Mouse (Mus musculus) heart, adult 2 months (tissue): Measurements from ENCODE around the gene 4933417A18Rik. TPM values are rescaled to one million over a fixed set of nuclear protein-coding genes. Genes with fewer than 3 reads are reported as not detected.
"Not testable (repeated sequence)": the region's sequence is repeated elsewhere in the genome, so short reads cannot be mapped to it uniquely, and the experiment has no call there.

Experiments used
- DNase-seq, 2 experiments: peaks; one replicate each; pipeline ENCODE4 v3.0.0; 2021
- H3K27ac ChIP-seq: fragments of 200-600 bp; 2 replicates; pipeline ENCODE4 v1.8.1; 2022
- H3K27me3 ChIP-seq: fragments of 200-500 bp; 2 replicates; pipeline ENCODE4 v1.6.1; 2012; ENCODE audit warnings: mild to moderate bottlenecking, low read length, inconsistent platforms, mixed read lengths; ENCODE audit not compliant: control insufficient read depth, insufficient read depth
- H3K36me3 ChIP-seq: fragments of 200-500 bp; 2 replicates; pipeline ENCODE4 v1.6.1; 2012; ENCODE audit warnings: low read length, inconsistent platforms; ENCODE audit not compliant: control insufficient read depth, insufficient read depth
- H3K4me1 ChIP-seq: fragments of 200-500 bp; 2 replicates; pipeline ENCODE4 v1.6.1; 2011; ENCODE audit warnings: low read length; ENCODE audit not compliant: control insufficient read depth, insufficient read depth
- H3K4me3 ChIP-seq: fragments of 200-600 bp; 2 replicates; pipeline ENCODE4 v1.8.1; 2022
- H3K79me2 ChIP-seq: fragments of 200-500 bp; replicated peaks from 2 replicates; pipeline ENCODE4 v1.6.1; 2012; ENCODE audit warnings: mild to moderate bottlenecking, inconsistent platforms, low read length, moderate library complexity, mixed read lengths; ENCODE audit not compliant: control insufficient read depth, insufficient read depth
- H3K9ac ChIP-seq: fragments of 200-500 bp; 2 replicates; pipeline ENCODE4 v1.6.1; 2012; ENCODE audit warnings: low read depth, mild to moderate bottlenecking, control low read depth, inconsistent platforms, low read length, mixed read lengths
- CTCF ChIP-seq: fragments of 200-600 bp; IDR thresholded peaks from 2 replicates; pipeline ENCODE4 v1.8.1; 2022; ENCODE audit warnings: antibody characterized with exemption, mild to moderate bottlenecking, moderate library complexity
- EP300 ChIP-seq: fragments of 200-500 bp; IDR thresholded peaks from 2 replicates; pipeline ENCODE4 v1.6.1; 2011; ENCODE audit warnings: low read depth, low read length, control low read depth; ENCODE audit not compliant: insufficient read depth
- POLR2A ChIP-seq: fragments of 200-500 bp; IDR thresholded peaks from 2 replicates; pipeline ENCODE4 v1.6.1; 2011; ENCODE audit warnings: mild to moderate bottlenecking, low read depth, low read length, control low read depth; ENCODE audit not compliant: insufficient read depth
- WGBS: fragments of 180-500 bp; shearing (Covaris S2); methylation state at CpG from one replicate; pipeline ENCODE4 v1.1.7; 2018; 5-methylcytosine and 5-hydroxymethylcytosine counted together
- intact Hi-C: fragments of 180-260 bp; cut with DNase I; formaldehyde crosslinking; loops from one replicate; pipeline ENCODE4 v1.15.1; 2025
- polyA plus RNA-seq: library from polyadenylated mRNA; depleted of rRNA; stranded (reverse); fragments of >200 nt; gene quantifications from 2 replicates; pipeline ENCODE4 v1.2.3, GENCODE M21; 2012
- total RNA-seq, 2 experiments: library from RNA; stranded (reverse); gene quantifications; 2 replicates each; pipeline ENCODE4 v1.2.3; 2021

Gene 4933417A18Rik
- total and polyA plus RNA-seq, 3 experiments = not detected

- H3K4me1 ChIP-seq = no peaks in the 10 kb centered on the region; the same call in none of the 2 replicates
- WGBS = 79% methylated on average over 9 of the region's 9 CpGs
- H3K9ac ChIP-seq = no peak overlapping the region
- no peaks in the 10 kb centered on the region for H3K79me2 ChIP-seq
- H3K4me3 ChIP-seq = no peak overlapping the region
- intact Hi-C loops = no loop called here
- DNase-seq = no peak
- no peak overlapping the region for H3K27ac ChIP-seq
- H3K27me3 ChIP-seq = no peaks in the 10 kb centered on the region
- TF ChIP-seq EP300 (no peak), POLR2A (no peak), CTCF (no peak)
- H3K36me3 ChIP-seq = no peaks in the 10 kb centered on the region
Observed at GRCm38 (mm10) chr13:34914614-34915013, 9.6 kb upstream of the 4933417A18Rik start.

- H3K4me3 ChIP-seq = peak overlapping the region; percentile 24; the same call in 1 of the 2 replicates
- 0 out of 2 replicates have a peak overlapping the region, but pooled peaks have one; percentile 30 for H3K9ac ChIP-seq
- no peak for TF ChIP-seq POLR2A
- no peak for TF ChIP-seq EP300
- no peak for TF ChIP-seq CTCF
- 15% methylated on average over 37 of the region's 37 CpGs for WGBS
- H3K79me2 ChIP-seq = no peaks in the 10 kb centered on the region
- peak; percentile 3 to 23 for DNase-seq
- H3K4me1 ChIP-seq = no peaks in the 10 kb centered on the region; the same call in 1 of the 2 replicates
- H3K36me3 ChIP-seq = no peaks in the 10 kb centered on the region
- H3K27ac ChIP-seq = no peak overlapping the region
- intact Hi-C loops = no loop called here
- no peaks in the 10 kb centered on the region for H3K27me3 ChIP-seq
Observed at GRCm38 (mm10) chr13:34916520-34917167, 7.6 kb upstream of the 4933417A18Rik start.

DNA sequence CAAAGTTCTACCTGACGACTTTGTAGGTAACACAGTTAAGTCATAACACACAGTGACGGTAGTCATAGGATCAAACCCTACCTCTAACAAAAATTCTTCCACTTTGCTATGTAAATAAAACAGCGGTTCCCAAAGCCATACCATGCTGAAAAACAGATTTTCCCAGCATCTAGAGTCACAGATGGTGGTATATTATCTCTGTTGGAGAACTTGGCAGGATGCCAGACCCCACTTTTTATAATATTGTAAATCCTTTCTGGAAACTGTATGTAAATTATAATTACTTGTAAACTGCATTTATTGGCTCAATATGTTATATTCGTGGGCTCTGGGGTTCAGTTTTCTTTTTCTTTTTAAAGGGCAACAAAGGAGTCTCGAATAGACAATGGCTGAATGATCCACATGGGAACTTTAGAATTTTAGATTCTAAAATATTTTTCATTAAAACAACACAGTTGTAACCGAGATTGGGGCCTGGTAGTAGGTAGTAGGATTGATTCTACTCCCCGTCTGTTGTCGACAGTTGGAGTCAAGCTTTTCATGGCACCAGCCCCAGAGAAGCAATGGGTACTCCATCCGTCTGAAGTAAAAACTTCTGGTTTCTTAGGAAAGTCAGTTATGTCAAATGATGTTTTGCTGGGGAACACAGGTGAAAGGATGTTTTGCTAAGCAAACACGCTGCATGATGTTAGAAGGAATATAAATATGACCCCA is 10.9 kb downstream of the 4933417A18Rik start:
- no peaks in the 10 kb centered on the region for H3K4me1 ChIP-seq
- H3K27me3 ChIP-seq = no peaks in the 10 kb centered on the region
- H3K79me2 ChIP-seq = no peaks in the 10 kb centered on the region
- H3K36me3 ChIP-seq = no peaks in the 10 kb centered on the region
- no peak overlapping the region for H3K9ac ChIP-seq
- H3K4me3 ChIP-seq = no peak overlapping the region
- TF ChIP-seq CTCF (no peak), EP300 (no peak), POLR2A (no peak)
- no peak overlapping the region for H3K27ac ChIP-seq
- no peak for DNase-seq
- WGBS = 75% methylated on average over 10 of the region's 10 CpGs
- intact Hi-C loops = no loop called here

GRCm38 (mm10) chr13:34942370-34942769 is 18.2 kb downstream of the 4933417A18Rik start:
- no peak overlapping the region for H3K9ac ChIP-seq
- intact Hi-C loops = no loop called here
- no peak for TF ChIP-seq EP300
- no peak for TF ChIP-seq CTCF
- TF ChIP-seq POLR2A = no peak
- no peaks in the 10 kb centered on the region for H3K4me1 ChIP-seq
- no peak overlapping the region for H3K4me3 ChIP-seq
- H3K79me2 ChIP-seq = no peaks in the 10 kb centered on the region
- H3K36me3 ChIP-seq = no peaks in the 10 kb centered on the region
- H3K27ac ChIP-seq = no peak overlapping the region
- H3K27me3 ChIP-seq = no peaks in the 10 kb centered on the region
- DNase-seq = no peak

GRCm38 (mm10) chr13:34951437-34951836 is 27.2 kb downstream of the 4933417A18Rik start:
- 91% methylated on average over 2 of the region's 2 CpGs for WGBS
- H3K27me3 ChIP-seq, DNase-seq, H3K4me3 ChIP-seq, H3K9ac ChIP-seq, H3K27ac ChIP-seq, intact Hi-C loops, H3K4me1 ChIP-seq, H3K36me3 ChIP-seq, H3K79me2 ChIP-seq: not testable (repeated sequence)

GRCm38 (mm10) chr13:34956901-34957300 is 32.7 kb downstream of the 4933417A18Rik start:
- WGBS = 76% methylated on average over 4 of the region's 4 CpGs
- no peak for DNase-seq
- no peak for TF ChIP-seq POLR2A
- TF ChIP-seq EP300 = no peak
- no peak for TF ChIP-seq CTCF
- Histone ChIP-seq H3K4me1 (no peaks in the 10 kb centered on the region), H3K4me3 (no peak overlapping the region), H3K79me2 (no peaks in the 10 kb centered on the region), H3K27ac (no peak overlapping the region), H3K27me3 (no peaks in the 10 kb centered on the region), H3K36me3 (no peaks in the 10 kb centered on the region), H3K9ac (no peak overlapping the region)
- intact Hi-C loops = no loop called here

DNA sequence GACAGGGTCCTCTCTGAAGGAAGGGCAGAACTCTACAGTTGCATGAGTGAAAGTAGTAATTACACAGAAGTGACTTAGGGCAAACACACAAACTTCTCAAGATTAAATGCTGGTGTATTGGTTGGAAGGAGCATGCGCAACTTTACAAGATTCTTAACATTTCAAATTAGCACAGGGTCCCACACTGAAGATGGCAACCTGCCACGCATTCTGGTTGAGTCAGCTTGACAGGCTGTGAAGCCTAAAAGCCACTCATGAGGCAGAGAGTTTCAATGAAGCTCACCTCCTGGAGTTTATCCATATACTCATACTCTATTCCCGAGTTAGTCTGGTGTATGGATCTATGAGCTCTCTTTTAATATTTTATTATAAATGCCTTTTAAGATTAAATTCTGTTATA is 33.9 kb downstream of the 4933417A18Rik start:
- DNase-seq, intact Hi-C loops, H3K4me1 ChIP-seq, H3K27ac ChIP-seq, H3K4me3 ChIP-seq, H3K9ac ChIP-seq, H3K79me2 ChIP-seq, H3K36me3 ChIP-seq, H3K27me3 ChIP-seq: not testable (repeated sequence)
- 82% methylated on average over 3 of the region's 3 CpGs for WGBS
